Mouse (Mus musculus) forebrain, embryonic 14.5 days (tissue): Measurements from ENCODE around the gene Papss1. TPM values are rescaled to one million over a fixed set of nuclear protein-coding genes. Genes with fewer than 3 reads are reported as not detected.

Experiments
- ATAC-seq: fragments of 200-750 bp; cut with Nextera tagmentation; 2 replicates; pipeline ENCODE4 v1.8.0; 2017; ENCODE audit warnings: mild to moderate bottlenecking, moderate library complexity
- DNase-seq: peaks from one replicate; pipeline ENCODE4 v3.0.0-alpha.2; 2015; ENCODE audit warnings: low spot score
- H3K27ac ChIP-seq: fragments of 300-500 bp; sonication (generic); 2 replicates; pipeline ENCODE4 v1.5.1; 2014; ENCODE audit warnings: low read depth, mild to moderate bottlenecking, control low read depth, low read length, moderate library complexity
- H3K27me3 ChIP-seq: fragments of 300-500 bp; sonication (generic); replicated peaks from 2 replicates; pipeline ENCODE4 v1.6.1; 2014; ENCODE audit warnings: low read length, control low read depth, mixed read lengths; ENCODE audit not compliant: control insufficient read depth, insufficient read depth
- H3K36me3 ChIP-seq: fragments of 300-500 bp; sonication (generic); 2 replicates; pipeline ENCODE4 v1.6.1; 2014; ENCODE audit warnings: low read length, control low read depth; ENCODE audit not compliant: control insufficient read depth, insufficient read depth
- H3K4me1 ChIP-seq: fragments of 300-500 bp; sonication (generic); 2 replicates; pipeline ENCODE4 v1.6.1; 2014; ENCODE audit warnings: antibody characterized with exemption, low read length, control low read depth; ENCODE audit not compliant: control insufficient read depth, insufficient read depth
- H3K4me2 ChIP-seq: fragments of 300-500 bp; sonication (generic); 2 replicates; pipeline ENCODE4 v1.6.1; 2014; ENCODE audit warnings: mild to moderate bottlenecking, control low read depth, low read length
- H3K4me3 ChIP-seq: fragments of 300-500 bp; sonication (generic); 2 replicates; pipeline ENCODE4 v1.5.1; 2014; ENCODE audit warnings: low read depth, low read length, control low read depth
- H3K9ac ChIP-seq: fragments of 300-500 bp; sonication (generic); 2 replicates; pipeline ENCODE4 v1.6.1; 2014; ENCODE audit warnings: mild to moderate bottlenecking, low read length, control low read depth, moderate library complexity
- H3K9me3 ChIP-seq: fragments of 300-500 bp; sonication (generic); replicated peaks from 2 replicates; pipeline ENCODE4 v1.6.1; 2016; ENCODE audit warnings: low read length, control low read depth, mixed read lengths; ENCODE audit not compliant: control insufficient read depth
- WGBS: fragments of 180-500 bp; shearing (Covaris S2); extraction: QIAGEN DNeasy Blood & Tissue Kit; methylation state at CpG from one replicate; pipeline ENCODE4 v1.1.7; 2014; 5-methylcytosine and 5-hydroxymethylcytosine counted together
- polyA plus RNA-seq: library from polyadenylated mRNA; unstranded; fragments of >200 nt; fragmentation: Nextera tagmentation; extraction: Ambion mirVana; gene quantifications from 2 replicates; pipeline ENCODE4 v1.2.1, GENCODE M21; 2014

Gene Papss1
- 129 and 140 TPM in 2 replicates for polyA plus RNA-seq

- Histone ChIP-seq H3K9ac (peak within 1 kb of the TSS; percentile 88), H3K4me1 (peaks cover 11% of the 10 kb centered on the region; the same call in 1 of the 2 replicates), H3K27me3 (no peaks in the 10 kb centered on the region), H3K4me3 (peak within 1 kb of the TSS; percentile 84), H3K9me3 (no peaks in the 10 kb centered on the region), H3K36me3 (0 out of 2 replicates have a peak, but pooled peaks cover 6% of the 10 kb centered on the region), H3K27ac (peak within 1 kb of the TSS; percentile 92), H3K4me2 (peak within 1 kb of the TSS; percentile 69)
- peak; percentile 99 for ATAC-seq
- WGBS: under 1% methylated on average over 66 of the region's 73 CpGs
- peak; percentile 100 for DNase-seq
Observed at GRCm38 (mm10) chr3:131564430-131565256, at the start of gene Papss1. TSS of gene Papss1 (plus strand) at chr3:131564768.

- ATAC-seq: no peak
- 88% methylated on average over 7 of the region's 7 CpGs for WGBS
Observed at GRCm38 (mm10) chr3:131516332-131516999, 48.1 kb upstream of the Papss1 start.

GRCm38 (mm10) chr3:131517756-131518155 is 46.8 kb upstream of the Papss1 start:
- Histone ChIP-seq H3K4me3 (no peak overlapping the region), H3K4me2 (no peak overlapping the region), H3K27me3 (no peaks in the 10 kb centered on the region), H3K36me3 (no peaks in the 10 kb centered on the region), H3K27ac (no peak overlapping the region), H3K4me1 (no peaks in the 10 kb centered on the region), H3K9ac (no peak overlapping the region), H3K9me3 (no peaks in the 10 kb centered on the region)
- 53% methylated on average over 6 of the region's 6 CpGs for WGBS
- no peak for ATAC-seq
- no peak for DNase-seq

More at GRCm38 (mm10) chr3:131516332-131516999, 48.1 kb upstream of the Papss1 start:
- Histone ChIP-seq H3K27me3 (no peaks in the 10 kb centered on the region), H3K36me3 (no peaks in the 10 kb centered on the region), H3K27ac (no peak overlapping the region), H3K4me1 (no peaks in the 10 kb centered on the region), H3K4me2 (no peak overlapping the region), H3K9ac (no peak overlapping the region), H3K9me3 (no peaks in the 10 kb centered on the region), H3K4me3 (no peak overlapping the region)
- DNase-seq: no peak

- WGBS: 55% methylated on average over 4 of the region's 4 CpGs
- no peaks in the 10 kb centered on the region for H3K36me3 ChIP-seq
- DNase-seq: no peak
- no peak overlapping the region for H3K4me3 ChIP-seq
- no peaks in the 10 kb centered on the region for H3K4me1 ChIP-seq
- no peak overlapping the region for H3K27ac ChIP-seq
- H3K9me3 ChIP-seq: no peaks in the 10 kb centered on the region
- ATAC-seq: no peak
- H3K9ac ChIP-seq: no peak overlapping the region
- H3K4me2 ChIP-seq: no peak overlapping the region
- no peaks in the 10 kb centered on the region for H3K27me3 ChIP-seq
Observed at GRCm38 (mm10) chr3:131521206-131521605, 43.4 kb upstream of the Papss1 start.

GRCm38 (mm10) chr3:131522243-131522642 is 42.3 kb upstream of the Papss1 start:
- no peak overlapping the region for H3K9ac ChIP-seq
- H3K27me3 ChIP-seq: no peaks in the 10 kb centered on the region
- WGBS: 80% methylated on average over 7 of the region's 7 CpGs
- no peak overlapping the region for H3K27ac ChIP-seq
- H3K4me3 ChIP-seq: no peak overlapping the region
- DNase-seq (no peak), ATAC-seq (no peak)
- no peaks in the 10 kb centered on the region for H3K36me3 ChIP-seq
- no peak overlapping the region for H3K4me2 ChIP-seq
- H3K4me1 ChIP-seq: no peaks in the 10 kb centered on the region
- no peaks in the 10 kb centered on the region for H3K9me3 ChIP-seq

- WGBS: 78% methylated on average over 9 of the region's 9 CpGs
- Histone ChIP-seq H3K4me2 (no peak overlapping the region), H3K4me1 (no peaks in the 10 kb centered on the region), H3K27me3 (no peaks in the 10 kb centered on the region), H3K36me3 (no peaks in the 10 kb centered on the region), H3K9me3 (no peaks in the 10 kb centered on the region), H3K27ac (no peak overlapping the region), H3K9ac (no peak overlapping the region), H3K4me3 (no peak overlapping the region)
- DNase-seq: peak; percentile 8
- ATAC-seq: no peak
Observed at GRCm38 (mm10) chr3:131523749-131524148, 40.8 kb upstream of the Papss1 start.

- Histone ChIP-seq H3K9me3 (no peaks in the 10 kb centered on the region), H3K9ac (no peak overlapping the region), H3K27me3 (no peaks in the 10 kb centered on the region), H3K36me3 (no peaks in the 10 kb centered on the region), H3K4me1 (no peaks in the 10 kb centered on the region), H3K27ac (no peak overlapping the region), H3K4me3 (no peak overlapping the region), H3K4me2 (no peak overlapping the region)
- ATAC-seq: no peak
- no peak for DNase-seq
- WGBS: 77% methylated on average over 5 of the region's 5 CpGs
Observed at GRCm38 (mm10) chr3:131524210-131524609, 40.4 kb upstream of the Papss1 start.

GRCm38 (mm10) chr3:131524779-131525178 is 39.8 kb upstream of the Papss1 start:
- Histone ChIP-seq H3K36me3 (no peaks in the 10 kb centered on the region), H3K4me1 (no peaks in the 10 kb centered on the region), H3K27me3 (no peaks in the 10 kb centered on the region), H3K4me3 (no peak overlapping the region), H3K27ac (no peak overlapping the region), H3K9ac (no peak overlapping the region), H3K9me3 (no peaks in the 10 kb centered on the region), H3K4me2 (no peak overlapping the region)
- 17% methylated on average over 11 of the region's 11 CpGs for whole genome bisulfite sequencing
- ATAC-seq (no peak), DNase-seq (peak; percentile 59)

GRCm38 (mm10) chr3:131525229-131525628 is 39.3 kb upstream of the Papss1 start:
- H3K36me3 ChIP-seq: no peaks in the 10 kb centered on the region
- no peaks in the 10 kb centered on the region for H3K4me1 ChIP-seq
- H3K4me3 ChIP-seq: no peak overlapping the region
- WGBS: 86% methylated on average over 3 of the region's 3 CpGs
- no peaks in the 10 kb centered on the region for H3K9me3 ChIP-seq
- H3K4me2 ChIP-seq: no peak overlapping the region
- no peak overlapping the region for H3K9ac ChIP-seq
- H3K27ac ChIP-seq: no peak overlapping the region
- ATAC-seq (no peak), DNase-seq (no peak)
- no peaks in the 10 kb centered on the region for H3K27me3 ChIP-seq
